Mouse (Mus musculus) left cerebral cortex, postnatal 14 days (tissue): ENCODE results near the gene Foxp4. TPM values are rescaled to one million over a fixed set of nuclear protein-coding genes. Genes with fewer than 3 reads are reported as not detected.

Experiments
- DNase-seq, 2 experiments: peaks; one replicate each; pipeline ENCODE4 v3.0.0; 2021 to 2022; ENCODE audit warnings: low spot score in 2 of 2, mixed read lengths in 1 of 2
- intact Hi-C: fragments of 180-260 bp; cut with DNase I; formaldehyde crosslinking; loops from one replicate; pipeline ENCODE4 v1.15.1; 2025
- total RNA-seq, 2 experiments: library from RNA; stranded (reverse); gene quantifications; 2 replicates each; pipeline ENCODE4 v1.2.3; 2021

The Foxp4 gene
- total RNA-seq, 2 experiments from 2014 or later = 43.1 to 55.1 TPM

DNA sequence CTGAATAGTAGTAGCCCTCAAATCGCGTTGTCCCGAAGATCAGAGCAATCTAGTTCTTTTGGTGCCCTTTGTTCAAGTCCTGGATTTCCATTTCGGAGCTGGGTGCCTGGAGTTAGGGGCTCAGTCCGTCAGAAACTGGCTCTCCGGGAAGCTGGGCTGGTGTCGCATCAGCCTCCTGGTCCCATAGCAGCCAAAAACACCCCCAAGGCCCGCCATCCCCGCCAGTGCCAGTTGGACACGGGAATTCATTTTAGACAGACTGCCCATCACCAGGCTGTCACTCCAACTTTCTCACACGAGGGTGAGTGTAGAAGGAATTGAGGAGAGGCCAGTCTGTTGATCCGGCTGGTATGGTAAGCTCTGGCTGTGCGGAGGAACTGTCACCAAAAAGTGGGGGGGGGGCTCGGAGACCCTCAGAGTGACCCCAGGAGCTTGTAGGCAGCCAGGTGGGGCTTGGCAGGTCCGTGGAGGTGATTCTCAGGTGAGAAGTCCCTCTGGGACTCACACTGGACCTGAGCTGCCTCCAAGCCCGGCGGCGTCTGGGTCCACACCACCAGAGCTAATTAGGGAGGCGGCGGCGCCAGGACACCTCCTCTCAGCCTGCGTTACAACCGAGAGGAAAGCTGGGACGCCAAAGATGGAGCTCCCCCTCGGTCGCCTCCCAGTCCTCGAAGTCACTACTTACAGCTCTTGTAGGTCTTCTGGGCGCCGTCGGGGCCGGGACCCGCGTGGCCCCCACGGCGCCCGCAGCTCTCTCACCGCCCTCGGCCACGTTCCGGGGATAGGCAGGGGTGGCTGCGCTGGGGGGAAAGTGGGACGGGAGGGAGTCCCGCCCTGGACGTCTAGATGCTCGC, 90.6 kb downstream of the Foxp4 start:
- intact Hi-C loops = no loop called here
- no peak for DNase-seq

DNA sequence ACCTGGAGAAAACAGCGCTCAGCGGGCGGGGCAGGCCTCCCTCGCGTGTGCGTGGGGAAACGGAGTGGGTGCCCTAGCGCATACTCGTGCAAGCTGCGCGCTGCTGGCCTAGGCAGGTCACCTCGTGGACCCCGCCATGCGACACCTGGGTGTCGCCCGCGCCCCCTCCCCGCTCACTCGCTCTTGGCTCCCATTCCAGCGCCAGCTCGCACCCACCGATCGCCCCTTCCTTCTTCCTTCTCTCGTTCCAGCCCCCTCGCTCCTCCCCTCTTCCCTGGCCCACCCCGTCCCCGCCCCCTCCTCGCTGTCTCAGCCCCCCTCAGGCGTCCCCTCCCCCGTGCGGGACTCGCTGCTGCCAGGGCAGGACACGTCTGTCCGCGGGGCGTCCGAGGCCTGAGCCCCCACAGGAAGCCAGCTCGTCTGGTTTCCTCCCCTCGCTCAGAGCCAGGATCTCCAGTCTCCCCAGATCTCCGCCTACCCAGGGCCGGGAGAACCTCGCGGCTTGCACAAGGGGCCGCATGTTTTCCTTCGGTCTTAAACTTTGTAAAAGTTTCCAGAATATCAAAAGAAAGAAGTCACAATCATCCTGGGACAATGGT, 91.3 kb downstream of the Foxp4 start:
- peak in 1 of 2 experiments; percentile 25 for DNase-seq
- intact Hi-C loops = no loop called here

GRCm38 (mm10) chr17:47832501-47833028, 91.9 kb downstream of the Foxp4 start:
- intact Hi-C loops = no loop called here

GRCm38 (mm10) chr17:47831772-47832171, 92.7 kb downstream of the Foxp4 start:
- no peak for DNase-seq
- intact Hi-C loops = no loop called here

More at GRCm38 (mm10) chr17:47832501-47833028, 91.9 kb downstream of the Foxp4 start:
- DNase-seq = no peak

- intact Hi-C loops = no loop called here
- no peak for DNase-seq
Measured at GRCm38 (mm10) chr17:47831161-47831560, 93.3 kb downstream of the Foxp4 start.

GRCm38 (mm10) chr17:47821339-47821738, 103.1 kb downstream of the Foxp4 start:
- intact Hi-C loops = no loop called here
- no peak for DNase-seq

DNA sequence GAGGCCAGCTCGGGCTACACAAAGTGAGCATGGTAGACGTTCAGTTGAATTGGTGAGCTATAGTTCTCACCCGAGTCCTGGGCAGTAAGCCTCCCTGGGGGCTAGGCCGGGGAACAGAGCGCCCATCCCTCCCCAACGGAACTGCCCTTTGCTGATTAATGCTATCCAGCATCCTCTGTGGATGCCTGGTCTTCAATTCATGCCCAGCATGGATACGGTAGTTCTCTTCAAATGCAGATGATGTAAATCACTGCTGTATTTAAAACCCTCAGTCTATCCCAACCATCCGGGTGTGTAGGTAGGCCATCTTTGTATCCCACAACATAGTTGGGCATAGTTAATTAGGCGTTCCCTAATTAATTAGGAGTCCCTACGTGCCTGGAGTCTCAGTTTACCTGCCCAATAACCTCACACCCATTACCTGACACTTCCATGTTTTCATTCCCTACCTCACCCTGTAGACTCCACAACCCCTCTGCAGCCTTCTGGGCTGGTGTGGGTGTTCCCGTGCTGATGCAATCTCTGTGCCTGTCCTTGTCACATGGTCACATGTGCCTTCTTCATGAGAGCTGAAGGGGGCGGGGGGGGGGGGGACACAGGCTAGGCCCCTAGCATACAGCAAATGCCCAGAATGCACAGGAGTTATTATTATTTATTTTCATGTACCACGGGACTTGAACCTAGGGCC, 106.3 kb downstream of the Foxp4 start:
- intact Hi-C loops = no loop called here
- no peak for DNase-seq

Other genes with a start within 250 kb of the Foxp4 start
- gene Tomm6, start 236.3 kb downstream of the Foxp4 start, total RNA-seq = 100 to 1,000 TPM; 218 to 227 TPM
- 10 to 100 TPM; 23.4 to 26.1 TPM for gene Frs3, start 235.6 kb downstream of the Foxp4 start, total RNA-seq
- gene Gm21981, start 230.2 kb downstream of the Foxp4 start, total RNA-seq = 1 to 10 TPM; 4.7 to 5.3 TPM
- 1 to 10 TPM; 5.0 to 5.5 TPM for gene Prickle4, start 229.9 kb downstream of the Foxp4 start, total RNA-seq
- gene Pgc, start 197.8 kb downstream of the Foxp4 start, total RNA-seq = not detected
- gene Tfeb, start 187.6 kb downstream of the Foxp4 start, total RNA-seq = 10 to 100 TPM in 1 of 2 experiments, 1 to 10 TPM in 1; 8.0 to 13.3 TPM
- gene Mdfi, start 90.0 kb downstream of the Foxp4 start, total RNA-seq = 1 to 10 TPM in 1 of 2 experiments, under 1 TPM in 1; 0.77 to 1.6 TPM
- not detected for gene 1700122O11Rik, start 113.6 kb upstream of the Foxp4 start, total RNA-seq
- gene 1700067P10Rik, start 164.7 kb upstream of the Foxp4 start, total RNA-seq = not detected
- gene 9830107B12Rik, start 221.6 kb upstream of the Foxp4 start, total RNA-seq = not detected
- not detected for gene A530064D06Rik, start 242.6 kb upstream of the Foxp4 start, total RNA-seq